Mouse (Mus musculus): ENCODE measurements around the gene Fam213a. TPM values are rescaled to one million over a fixed set of nuclear protein-coding genes. Genes with fewer than 3 reads are reported as not detected.

Gene Fam213a
- polyA plus RNA-seq, 1 experiment from 2014 or later: 111 TPM

Other genes starting within 250 kb of the Fam213a start
- gene Sh2d4b, start 120.5 kb downstream of the Fam213a start, polyA plus RNA-seq (2015; fragmentation: Nextera tagmentation; extraction: Ambion mirVana): 0.99 and 1.6 TPM in 2 replicates
- 61.7 and 66.1 TPM in 2 replicates for gene Tspan14, start 47.0 kb downstream of the Fam213a start, polyA plus RNA-seq (2015; fragmentation: Nextera tagmentation; extraction: Ambion mirVana)
- gene Dydc2, start 55.4 kb upstream of the Fam213a start, polyA plus RNA-seq (2015; fragmentation: Nextera tagmentation; extraction: Ambion mirVana): 1.2 and 1.4 TPM in 2 replicates
- not detected in 2 replicates for gene Dydc1, start 59.1 kb upstream of the Fam213a start, polyA plus RNA-seq (2015; fragmentation: Nextera tagmentation; extraction: Ambion mirVana)
- not detected in 2 replicates for gene Mat1a, start 91.2 kb upstream of the Fam213a start, polyA plus RNA-seq (2015; fragmentation: Nextera tagmentation; extraction: Ambion mirVana)
- not detected in 2 replicates for gene Sftpa1, start 118.0 kb upstream of the Fam213a start, polyA plus RNA-seq (2015; fragmentation: Nextera tagmentation; extraction: Ambion mirVana)
- gene Mbl1, start 137.7 kb upstream of the Fam213a start, polyA plus RNA-seq (2015; fragmentation: Nextera tagmentation; extraction: Ambion mirVana): not detected in 2 replicates
- gene Sftpd, start 171.4 kb upstream of the Fam213a start, polyA plus RNA-seq (2015; fragmentation: Nextera tagmentation; extraction: Ambion mirVana): not detected in 2 replicates